Mouse (Mus musculus): ENCODE measurements around the gene Crip1. TPM values are rescaled to one million over a fixed set of nuclear protein-coding genes. Genes with fewer than 3 reads are reported as not detected.
A peak's percentile ranks its signal among the peaks of the same experiment; 100 is the strongest.

Gene Crip1
- polyA plus RNA-seq, 1 experiment from 2014 or later = 181 TPM

GRCm38 (mm10) chr12:113149341-113149740 is 3.2 kb downstream of the Crip1 start:
- Histone ChIP-seq H3K4me1 (ENCODE audit: insufficient read depth) (peaks cover 37% of the 10 kb centered on the region), H3K27ac (ENCODE audit: low read depth) (no peak overlapping the region), H3K36me3 (replicated peaks; ENCODE audit: insufficient read depth, low read length) (0 out of 2 replicates have a peak, but pooled peaks cover 3% of the 10 kb centered on the region), H3K4me3 (ENCODE audit: low read depth, low read length) (no peak overlapping the region), H3K9me3 (ENCODE audit: low read length) (no peaks in the 10 kb centered on the region), H3K4me2 (ENCODE audit: low read depth, low read length) (no peak overlapping the region), H3K9ac (replicated peaks) (no peak overlapping the region), H3K27me3 (ENCODE audit: insufficient read depth, low read length) (peaks cover 20% of the 10 kb centered on the region)
- no peak for TF ChIP-seq EP300 (IDR thresholded peaks at IDR 0.05; ENCODE audit: low read depth)
- no peak for TF ChIP-seq CTCF (IDR thresholded peaks at IDR 0.05; ENCODE audit: low read depth)
- no peak for DNase-seq
- 63% methylated on average over 4 of the region's 4 CpGs for WGBS (ENCODE audit: insufficient replicate concordance)
- ATAC-seq = no peak

- H3K36me3 ChIP-seq (replicated peaks; ENCODE audit: insufficient read depth, low read length) = no peaks in the 10 kb centered on the region
- peaks cover 20% of the 10 kb centered on the region for H3K27me3 ChIP-seq (ENCODE audit: insufficient read depth, low read length)
- no peak overlapping the region for H3K9ac ChIP-seq (replicated peaks)
- H3K4me1 ChIP-seq (ENCODE audit: insufficient read depth) = peaks cover 41% of the 10 kb centered on the region
- TF ChIP-seq EP300 (IDR thresholded peaks at IDR 0.05; ENCODE audit: low read depth) = no peak
- no peak for TF ChIP-seq CTCF (IDR thresholded peaks at IDR 0.05; ENCODE audit: low read depth)
- no peak for ATAC-seq
- no peak overlapping the region for H3K4me3 ChIP-seq (ENCODE audit: low read depth, low read length)
- H3K4me2 ChIP-seq (ENCODE audit: low read depth, low read length) = no peak overlapping the region
- WGBS (ENCODE audit: insufficient replicate concordance) = 52% methylated on average over 3 of the region's 3 CpGs
- no peak for DNase-seq
- no peak overlapping the region for H3K27ac ChIP-seq (ENCODE audit: low read depth)
- no peaks in the 10 kb centered on the region for H3K9me3 ChIP-seq (ENCODE audit: low read length)
Measured at GRCm38 (mm10) chr12:113149896-113150295, 3.8 kb downstream of the Crip1 start.

GRCm38 (mm10) chr12:113150591-113150990 is 4.5 kb downstream of the Crip1 start:
- H3K4me1 ChIP-seq (ENCODE audit: insufficient read depth) = peaks cover 48% of the 10 kb centered on the region
- peaks cover 20% of the 10 kb centered on the region for H3K27me3 ChIP-seq (ENCODE audit: insufficient read depth, low read length)
- H3K27ac ChIP-seq (ENCODE audit: low read depth) = no peak overlapping the region
- no peak for DNase-seq
- no peak for ATAC-seq
- no peak overlapping the region for H3K4me3 ChIP-seq (ENCODE audit: low read depth, low read length)
- no peaks in the 10 kb centered on the region for H3K9me3 ChIP-seq (ENCODE audit: low read length)
- no peaks in the 10 kb centered on the region for H3K36me3 ChIP-seq (replicated peaks; ENCODE audit: insufficient read depth, low read length)
- TF ChIP-seq EP300 (IDR thresholded peaks at IDR 0.05; ENCODE audit: low read depth) (no peak), CTCF (IDR thresholded peaks at IDR 0.05; ENCODE audit: low read depth) (no peak)
- WGBS (ENCODE audit: insufficient replicate concordance) = 40% methylated on average over 4 of the region's 4 CpGs
- H3K4me2 ChIP-seq (ENCODE audit: low read depth, low read length) = no peak overlapping the region
- H3K9ac ChIP-seq (replicated peaks) = no peak overlapping the region

- H3K27me3 ChIP-seq (ENCODE audit: insufficient read depth, low read length) = peaks cover 20% of the 10 kb centered on the region
Measured at GRCm38 (mm10) chr12:113151046-113151445, 4.9 kb downstream of the Crip1 start.

GRCm38 (mm10) chr12:113151661-113152271 is 5.7 kb downstream of the Crip1 start:
- Histone ChIP-seq H3K4me3 (ENCODE audit: low read depth, low read length) (peak overlapping the region; percentile 50), H3K9ac (replicated peaks) (peak overlapping the region; percentile 58), H3K36me3 (replicated peaks; ENCODE audit: insufficient read depth, low read length) (no peaks in the 10 kb centered on the region), H3K4me2 (ENCODE audit: low read depth, low read length) (peak overlapping the region; percentile 75), H3K27ac (ENCODE audit: low read depth) (no peak overlapping the region), H3K4me1 (ENCODE audit: insufficient read depth) (peaks cover 46% of the 10 kb centered on the region), H3K9me3 (ENCODE audit: low read length) (no peaks in the 10 kb centered on the region), H3K27me3 (ENCODE audit: insufficient read depth, low read length) (peaks cover 18% of the 10 kb centered on the region)
- TF ChIP-seq CTCF (IDR thresholded peaks at IDR 0.05; ENCODE audit: low read depth) = no peak
- no peak for TF ChIP-seq EP300 (IDR thresholded peaks at IDR 0.05; ENCODE audit: low read depth)
- no peak for ATAC-seq
- under 1% methylated on average over 36 of the region's 36 CpGs for WGBS (ENCODE audit: insufficient replicate concordance)
- DNase-seq = peak; percentile 62

More at GRCm38 (mm10) chr12:113151046-113151445, 4.9 kb downstream of the Crip1 start:
- Histone ChIP-seq H3K9ac (replicated peaks) (no peak overlapping the region), H3K36me3 (replicated peaks; ENCODE audit: insufficient read depth, low read length) (no peaks in the 10 kb centered on the region), H3K4me3 (ENCODE audit: low read depth, low read length) (peak overlapping the region; percentile 50; the same call in 1 of the 2 replicates), H3K4me1 (ENCODE audit: insufficient read depth) (peaks cover 49% of the 10 kb centered on the region), H3K9me3 (ENCODE audit: low read length) (no peaks in the 10 kb centered on the region), H3K4me2 (ENCODE audit: low read depth, low read length) (0 out of 2 replicates have a peak overlapping the region, but pooled peaks have one; percentile 75), H3K27ac (ENCODE audit: low read depth) (no peak overlapping the region)
- WGBS (ENCODE audit: insufficient replicate concordance) = 41% methylated on average over 8 of the region's 8 CpGs
- DNase-seq (no peak), ATAC-seq (no peak)
- no peak for TF ChIP-seq EP300 (IDR thresholded peaks at IDR 0.05; ENCODE audit: low read depth)
- no peak for TF ChIP-seq CTCF (IDR thresholded peaks at IDR 0.05; ENCODE audit: low read depth)

- Histone ChIP-seq H3K9me3 (ENCODE audit: low read length) (no peaks in the 10 kb centered on the region), H3K36me3 (replicated peaks; ENCODE audit: insufficient read depth, low read length) (no peaks in the 10 kb centered on the region), H3K4me1 (ENCODE audit: insufficient read depth) (peaks cover 47% of the 10 kb centered on the region), H3K27me3 (ENCODE audit: insufficient read depth, low read length) (peaks cover 17% of the 10 kb centered on the region), H3K27ac (ENCODE audit: low read depth) (no peak overlapping the region), H3K4me2 (ENCODE audit: low read depth, low read length) (peak overlapping the region; percentile 75), H3K4me3 (ENCODE audit: low read depth, low read length) (peak overlapping the region; percentile 50), H3K9ac (replicated peaks) (peak overlapping the region; percentile 58)
- TF ChIP-seq EP300 (IDR thresholded peaks at IDR 0.05; ENCODE audit: low read depth) = no peak
- no peak for TF ChIP-seq CTCF (IDR thresholded peaks at IDR 0.05; ENCODE audit: low read depth)
- WGBS (ENCODE audit: insufficient replicate concordance) = 11% methylated on average over 19 of the region's 19 CpGs
- ATAC-seq (no peak), DNase-seq (no peak)
Measured at GRCm38 (mm10) chr12:113152272-113152661, 6.2 kb downstream of the Crip1 start.
